Mouse (Mus musculus): ENCODE data around the gene Gm10217.

Gene Gm10217

DNA sequence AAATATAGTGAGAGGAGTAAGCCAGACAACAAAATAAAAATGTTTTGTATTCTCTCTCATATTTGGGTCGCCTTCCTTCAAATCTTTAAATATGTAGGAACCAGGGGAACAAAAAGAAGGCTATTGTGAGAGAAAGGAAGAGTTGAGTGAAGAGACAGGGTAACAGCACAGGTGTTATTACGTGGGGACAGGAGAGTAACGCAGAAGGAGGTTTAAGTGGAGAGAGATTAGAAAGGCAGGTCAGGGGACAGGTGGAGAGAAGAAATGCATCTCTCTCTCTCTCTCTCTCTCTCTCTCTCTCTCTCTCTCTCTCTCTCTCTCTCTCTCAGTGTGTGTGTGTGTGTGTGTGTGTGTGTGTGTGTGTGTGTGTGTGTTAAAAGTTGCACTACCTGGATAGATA, at the start of gene Gm10217:
Gene Gm10217 (plus strand): TSS at position 301 of the 400 bp plus-strand sequence.
- DNase-seq = no peak

DNA sequence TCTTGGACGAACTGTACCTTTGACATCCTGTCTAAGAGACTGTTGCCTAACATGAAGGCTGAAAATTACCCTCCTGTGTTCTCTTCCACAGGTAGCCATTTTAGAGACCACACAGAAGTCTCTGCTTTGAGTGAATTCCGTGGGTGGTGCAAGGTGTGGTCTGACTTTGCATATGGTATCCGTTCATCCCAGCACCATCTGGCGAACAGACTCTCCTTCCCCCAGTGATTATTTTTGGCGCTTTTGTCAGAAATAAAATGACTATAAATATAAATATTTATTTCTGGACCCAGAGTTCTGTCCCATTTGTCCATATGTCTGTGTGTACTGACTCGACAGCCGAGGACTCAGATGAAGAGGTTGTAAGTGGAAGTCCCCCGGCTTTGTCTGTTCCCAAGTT, 39.3 kb upstream of the Gm10217 start:
- DNase-seq = no peak

DNA sequence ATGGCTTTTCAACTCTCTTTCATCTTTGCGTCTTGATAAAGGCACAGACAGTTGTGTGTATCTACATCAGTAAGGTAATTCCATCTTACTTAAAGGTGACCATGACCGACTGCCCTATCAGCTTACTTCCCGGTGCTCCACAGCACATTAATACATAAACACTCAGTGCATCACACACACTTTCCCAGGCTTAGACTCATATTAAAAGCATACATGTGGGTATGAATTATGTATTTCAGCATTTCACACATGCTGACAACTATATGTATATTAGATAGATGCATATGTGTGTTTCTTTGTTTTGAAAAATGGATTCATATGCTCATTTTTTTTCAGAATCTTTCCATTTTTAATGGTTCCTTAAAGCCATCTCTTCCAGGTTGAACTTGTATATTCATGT, 23.8 kb upstream of the Gm10217 start:
- no peak for DNase-seq

DNA sequence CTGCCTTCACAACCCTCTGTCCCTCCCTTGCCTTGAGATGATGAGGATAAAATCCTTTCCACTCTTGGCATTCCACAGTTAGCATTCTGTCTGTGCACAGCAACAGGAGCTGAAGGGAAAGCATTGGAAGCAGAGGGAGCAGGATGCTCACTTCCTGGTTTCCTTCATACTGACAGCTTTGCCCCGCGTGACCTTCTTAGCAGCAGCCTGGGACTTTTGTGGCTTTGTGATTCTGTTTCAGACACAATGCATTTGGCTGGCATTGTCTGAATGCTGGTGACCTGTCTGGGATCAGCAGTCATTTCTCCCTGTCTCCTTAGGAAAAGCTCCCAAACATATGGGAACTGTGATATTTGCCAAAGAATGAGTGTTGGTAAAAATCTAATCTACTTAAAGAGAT, 4.8 kb upstream of the Gm10217 start:
- no peak for DNase-seq

DNA sequence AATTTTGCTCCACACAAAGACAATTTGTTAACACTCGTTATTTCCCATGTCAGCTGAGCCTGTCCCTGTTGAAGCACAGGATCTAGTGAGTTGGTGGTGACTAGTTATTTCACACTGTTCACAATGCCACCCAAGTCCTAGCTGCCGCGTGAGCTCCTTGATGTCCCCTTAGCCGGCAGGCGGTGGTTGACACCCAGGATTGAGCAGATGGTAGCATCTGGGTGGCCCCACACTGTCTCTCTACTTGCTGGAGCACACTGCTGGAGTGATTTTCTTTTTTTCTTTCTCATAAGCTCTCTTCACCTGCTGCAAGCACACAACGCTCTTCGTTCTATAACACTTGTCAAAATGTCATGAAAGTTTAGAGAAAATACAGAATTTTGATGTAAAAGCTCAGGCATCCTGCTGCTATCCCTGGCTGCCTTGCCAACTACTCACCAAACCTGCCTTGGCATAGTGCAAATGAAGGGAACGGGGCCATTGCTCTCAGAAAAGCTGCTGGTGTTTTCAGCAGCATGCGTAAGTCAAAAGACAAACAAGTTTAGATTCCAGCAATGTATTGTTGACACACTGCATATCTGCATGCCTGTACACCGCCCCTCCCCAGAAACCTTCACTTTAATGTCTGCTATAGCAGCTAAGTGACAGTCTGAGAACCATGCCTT, 3.4 kb upstream of the Gm10217 start:
- no peak for DNase-seq

DNA sequence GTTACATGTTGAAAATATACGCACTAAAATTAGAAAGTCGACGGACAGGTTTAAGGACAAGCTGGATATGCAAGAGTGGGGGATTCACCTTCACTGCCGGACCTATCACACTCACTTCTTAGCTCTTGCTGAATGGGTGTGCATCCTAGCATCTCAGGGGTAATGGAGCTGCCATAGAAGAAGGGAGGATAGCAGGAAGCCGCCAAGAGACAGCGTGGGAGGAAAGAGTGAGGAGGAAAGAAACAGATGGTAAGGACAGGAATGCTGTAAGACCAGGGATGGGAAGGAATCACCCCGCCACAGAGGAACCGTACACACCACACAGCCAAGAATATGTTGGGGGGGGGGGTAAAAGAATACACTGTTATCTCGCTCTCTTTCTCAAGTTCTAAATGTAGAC, 1.1 kb downstream of the Gm10217 start:
- no peak for DNase-seq

DNA sequence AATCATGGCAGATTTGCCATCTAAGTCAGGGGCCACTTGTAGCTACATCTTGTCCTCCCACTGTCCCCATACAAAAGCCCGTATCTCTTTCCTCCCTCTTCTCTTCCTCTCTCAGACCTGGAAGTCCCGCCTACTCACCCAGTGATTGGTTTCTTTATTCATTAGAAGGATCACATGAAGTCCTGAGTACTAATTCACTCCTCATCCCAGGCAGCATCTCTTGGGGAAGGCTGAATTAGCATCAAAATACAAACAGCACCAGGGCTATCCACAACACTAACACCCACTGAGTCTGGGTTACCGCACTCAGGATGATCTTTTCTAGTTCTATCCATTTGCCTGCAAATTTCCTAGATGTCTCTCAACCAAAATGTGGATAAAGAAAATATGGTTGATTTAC, 4.0 kb downstream of the Gm10217 start:
- no peak for DNase-seq

DNA sequence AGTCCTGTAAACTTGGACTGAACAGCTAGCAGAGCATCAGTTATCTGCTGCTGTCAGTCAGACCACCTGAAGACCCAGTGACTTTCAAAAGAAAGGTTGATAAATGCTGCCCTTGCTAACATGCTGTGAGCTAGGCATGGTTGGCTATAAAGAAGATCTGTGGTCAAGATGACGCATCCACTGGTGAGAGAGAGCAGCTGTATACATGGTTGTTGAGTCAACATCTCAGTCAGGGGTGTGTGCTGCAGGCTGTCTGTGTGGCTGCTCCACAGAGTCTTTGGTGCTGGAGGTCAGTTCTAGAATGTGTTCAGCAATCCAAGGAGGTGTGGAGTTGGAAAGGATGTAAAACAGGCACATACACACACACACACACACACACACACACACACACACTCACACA, 12.2 kb downstream of the Gm10217 start:
- DNase-seq = no peak

DNA sequence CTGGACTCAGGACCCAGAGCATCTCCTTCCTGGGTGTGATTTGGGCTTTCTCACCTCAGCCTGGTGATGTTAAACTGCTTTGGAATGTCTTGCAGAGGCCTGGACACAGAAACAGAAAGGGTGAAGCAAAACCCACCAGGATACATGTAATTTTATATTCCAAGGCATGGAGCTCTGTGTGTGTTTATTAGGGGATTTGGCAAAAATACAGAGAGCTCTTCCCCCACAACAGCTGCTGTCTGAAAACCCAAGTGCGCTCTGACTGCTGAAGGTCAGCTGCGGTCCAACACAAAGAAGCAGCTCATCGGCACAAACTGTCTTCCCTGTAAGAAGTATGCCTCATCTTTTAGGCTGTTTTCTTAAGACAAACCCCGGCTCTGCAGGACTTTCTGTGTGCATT, 15.9 kb downstream of the Gm10217 start:
- DNase-seq = no peak

DNA sequence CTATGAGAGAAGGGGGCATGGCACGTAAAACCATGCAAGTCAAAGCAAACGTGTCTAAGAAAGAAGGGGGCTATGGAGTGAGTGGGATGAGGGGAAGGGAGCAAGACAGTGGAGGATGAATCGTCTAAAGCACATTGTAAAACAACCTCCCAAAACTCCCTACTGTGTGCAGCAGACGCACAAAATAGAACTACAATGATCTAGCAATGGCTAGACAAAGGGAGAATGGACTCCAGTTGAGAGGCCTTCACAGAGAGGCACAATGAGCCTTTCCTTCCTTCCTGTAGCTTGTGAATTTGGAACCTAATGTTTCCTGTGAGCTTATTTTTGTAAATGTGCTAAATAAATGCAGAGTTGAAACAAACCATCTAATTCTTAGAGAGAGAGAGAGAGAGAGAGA, 22.7 kb downstream of the Gm10217 start:
- DNase-seq = no peak

DNA sequence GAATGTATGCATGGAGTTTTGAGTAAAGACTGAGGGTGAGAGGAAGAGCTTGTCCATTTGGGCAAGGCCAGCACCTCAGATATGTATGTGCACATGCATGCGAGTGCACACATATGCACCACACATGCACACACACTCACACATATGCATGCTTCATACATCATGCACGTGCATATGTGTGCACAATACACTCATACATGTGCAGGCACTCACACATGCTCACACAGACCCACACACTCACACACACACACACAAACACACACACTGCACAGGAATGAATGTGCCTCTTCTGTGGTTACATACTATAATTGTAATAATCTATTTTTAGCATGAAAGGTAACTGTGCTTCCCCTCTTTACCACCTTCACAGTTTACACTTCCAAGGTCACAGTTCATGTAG, 35.1 kb downstream of the Gm10217 start:
- no peak for DNase-seq

DNA sequence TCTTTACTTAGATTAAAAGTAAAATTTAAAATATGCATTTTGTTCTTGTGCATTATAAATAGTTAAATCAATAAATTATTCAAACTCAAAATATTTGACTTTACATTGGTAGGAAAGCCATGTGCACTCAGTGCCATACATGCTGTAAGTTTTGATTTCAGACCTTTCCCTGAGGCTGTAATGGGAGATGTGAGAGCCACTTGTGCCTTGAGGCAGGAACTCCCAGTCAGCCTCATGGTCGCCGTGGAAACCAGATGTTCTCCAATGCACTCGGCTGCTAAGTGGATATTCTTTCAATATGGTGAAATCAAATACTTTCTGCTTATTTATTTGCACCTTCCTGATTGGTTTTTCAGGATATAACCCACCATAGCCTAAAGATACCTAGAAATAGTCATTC, 35.6 kb downstream of the Gm10217 start:
- DNase-seq = no peak
